Comparison of ENCODE assay signal across 10 mouse cellular contexts in the genomic region with DNA sequence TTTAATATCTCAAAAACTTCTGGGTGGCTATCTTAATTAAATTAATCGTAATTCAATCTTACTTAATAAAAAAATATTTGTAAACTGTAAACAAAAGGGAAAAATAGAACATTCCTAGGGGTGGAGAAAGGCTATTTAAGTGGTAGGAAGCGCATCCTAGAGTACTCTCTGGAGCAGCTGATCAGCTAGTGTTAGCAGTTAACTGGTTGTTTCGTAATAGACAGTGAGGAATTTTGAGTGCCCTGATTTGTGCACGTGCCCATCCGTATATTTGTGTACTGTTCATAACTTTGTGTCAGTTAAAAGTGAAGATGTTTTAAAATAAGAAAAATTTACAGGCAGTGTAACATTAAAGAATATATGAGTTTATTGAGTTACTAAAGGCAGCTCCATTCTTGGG.
DNase-seq lines count a peak whose midpoint lies in the region; ATAC-seq and TF ChIP-seq lines count a peak whose summit lies in the region.
"Had no signal": no experiment of that assay in that cellular context is flagged by ENCODE, and none has a peak within 500 bp of the region (broad histone marks: within the 10 kb centered on the region; RNA-seq: fewer than 3 reads in every experiment).

No protein-coding gene starts in this region.

- H3K27me3 ChIP-seq in heart, embryonic 12.5 days (replicated peaks), result 0 out of 2 replicates have a peak, but pooled peaks cover 3% of the 10 kb centered on the region
- peaks cover 7% of the 10 kb centered on the region; the same call in 1 of the 2 replicates for H3K27me3 ChIP-seq in limb, embryonic 12.5 days
- no peaks in the 10 kb centered on the region for H3K27me3 ChIP-seq in stomach, embryonic 15.5 days (replicated peaks)
- H3K27me3 ChIP-seq in liver, postnatal 0 days (ENCODE audit: insufficient read depth, low read length), result 0 out of 2 replicates have a peak, but pooled peaks cover 5% of the 10 kb centered on the region

- no peak for TF ChIP-seq CTCF in liver, postnatal 0 days (IDR thresholded peaks at IDR 0.05; ENCODE audit: low read depth)

- H3K9ac ChIP-seq in heart, embryonic 12.5 days, result no peak overlapping the region
- H3K9ac ChIP-seq in limb, embryonic 12.5 days (replicated peaks), result no peak overlapping the region
- H3K9ac ChIP-seq in stomach, embryonic 15.5 days, result no peak overlapping the region
- H3K9ac ChIP-seq in liver, postnatal 0 days (replicated peaks), result no peak overlapping the region

- H3K4me2 ChIP-seq in heart, embryonic 12.5 days, result peak overlapping the region; percentile 70
- H3K4me2 ChIP-seq in limb, embryonic 12.5 days, result peak overlapping the region; percentile 79
- peak overlapping the region; percentile 62 for H3K4me2 ChIP-seq in stomach, embryonic 15.5 days
- H3K4me2 ChIP-seq in liver, postnatal 0 days (ENCODE audit: low read depth, low read length), result no peak overlapping the region

- no peaks in the 10 kb centered on the region for H3K4me1 ChIP-seq in heart, embryonic 12.5 days (replicated peaks)
- 0 out of 2 replicates have a peak, but pooled peaks cover 4% of the 10 kb centered on the region for H3K4me1 ChIP-seq in limb, embryonic 12.5 days (replicated peaks)
- H3K4me1 ChIP-seq in stomach, embryonic 15.5 days, result no peaks in the 10 kb centered on the region
- no peaks in the 10 kb centered on the region for H3K4me1 ChIP-seq in liver, postnatal 0 days (ENCODE audit: insufficient read depth)

- 57% methylated on average over 5 of the region's 5 CpGs for WGBS in heart, embryonic 12.5 days
- 73% methylated on average over 5 of the region's 5 CpGs for WGBS in limb, embryonic 12.5 days
- 47% methylated on average over 5 of the region's 5 CpGs for WGBS in stomach, embryonic 15.5 days
- 47% methylated on average over 5 of the region's 5 CpGs for WGBS in liver, postnatal 0 days (ENCODE audit: insufficient replicate concordance)

- no peak for DNase-seq in heart, adult 9 months (ENCODE audit: low spot score in 2 of 2)
- DNase-seq in retina, postnatal 1 day, result peak; percentile 4
- DNase-seq in retina, embryonic 14.5 days (ENCODE audit: low spot score), result no peak
- DNase-seq in liver, postnatal 0 days, result no peak
- DNase-seq in B cell, adult 2 months, result no peak
- DNase-seq: layer of hippocampus, adult 9-11 months; lung, adult 18-20 months had no signal

- H3K36me3 ChIP-seq in heart, embryonic 12.5 days, result no peaks in the 10 kb centered on the region
- H3K36me3 ChIP-seq in limb, embryonic 12.5 days, result no peaks in the 10 kb centered on the region
- no peaks in the 10 kb centered on the region for H3K36me3 ChIP-seq in stomach, embryonic 15.5 days
- H3K36me3 ChIP-seq in liver, postnatal 0 days (replicated peaks; ENCODE audit: insufficient read depth, low read length), result no peaks in the 10 kb centered on the region

- TF ChIP-seq EP300 in liver, postnatal 0 days (IDR thresholded peaks at IDR 0.05; ENCODE audit: low read depth), result no peak

- H3K4me3 ChIP-seq in heart, embryonic 12.5 days, result peak overlapping the region; percentile 45
- H3K4me3 ChIP-seq in limb, embryonic 12.5 days (replicated peaks), result peak overlapping the region; percentile 39; the same call in 1 of the 2 replicates
- peak overlapping the region; percentile 25; the same call in 1 of the 2 replicates for H3K4me3 ChIP-seq in stomach, embryonic 15.5 days (replicated peaks)
- H3K4me3 ChIP-seq in liver, postnatal 0 days (ENCODE audit: low read depth, low read length), result no peak overlapping the region

- H3K27ac ChIP-seq in heart, embryonic 12.5 days (ENCODE audit: poor library complexity, severe bottlenecking), result no peak overlapping the region
- no peak overlapping the region for H3K27ac ChIP-seq in limb, embryonic 12.5 days
- no peak overlapping the region for H3K27ac ChIP-seq in stomach, embryonic 15.5 days
- H3K27ac ChIP-seq in liver, postnatal 0 days (ENCODE audit: low read depth), result no peak overlapping the region

- no peak for ATAC-seq in heart, embryonic 12.5 days (ENCODE audit: insufficient number of reproducible peaks, low FRiP score)
- ATAC-seq in limb, embryonic 12.5 days (ENCODE audit: insufficient number of reproducible peaks, insufficient read depth, low FRiP score, low TSS enrichment, low read depth), result no peak
- ATAC-seq in stomach, embryonic 15.5 days (ENCODE audit: insufficient read depth, low FRiP score, low read depth), result no peak
- ATAC-seq in liver, postnatal 0 days, result no peak

- no peaks in the 10 kb centered on the region for H3K9me3 ChIP-seq in heart, embryonic 12.5 days (replicated peaks)
- no peaks in the 10 kb centered on the region for H3K9me3 ChIP-seq in limb, embryonic 12.5 days
- H3K9me3 ChIP-seq in stomach, embryonic 15.5 days, result no peaks in the 10 kb centered on the region
- no peaks in the 10 kb centered on the region for H3K9me3 ChIP-seq in liver, postnatal 0 days (ENCODE audit: low read length)
